Mouse (Mus musculus): ENCODE results near the gene Anks1b. TPM values are rescaled to one million over a fixed set of nuclear protein-coding genes. Genes with fewer than 3 reads are reported as not detected.

The Anks1b gene
- total RNA-seq, 2 experiments from 2014 or later = 426 to 497 TPM

- no peak for DNase-seq (ENCODE audit: low spot score in 2 of 2)
- intact Hi-C loops (cut with DNase I) = no loop called here
Observed at GRCm38 (mm10) chr10:90117836-90118235, 244.5 kb downstream of the Anks1b start.

- no peak for DNase-seq (ENCODE audit: low spot score in 2 of 2)
- intact Hi-C loops (cut with DNase I) = no loop called here
Observed at GRCm38 (mm10) chr10:90137538-90137937, 264.2 kb downstream of the Anks1b start.

GRCm38 (mm10) chr10:90140947-90141346 is 267.6 kb downstream of the Anks1b start:
- intact Hi-C loops (cut with DNase I) = no loop called here
- no peak for DNase-seq (ENCODE audit: low spot score in 2 of 2)

GRCm38 (mm10) chr10:90144444-90144843 is 271.1 kb downstream of the Anks1b start:
- intact Hi-C loops (cut with DNase I) = no loop called here
- no peak for DNase-seq (ENCODE audit: low spot score in 2 of 2)

GRCm38 (mm10) chr10:90151510-90151909 is 278.2 kb downstream of the Anks1b start:
- intact Hi-C loops (cut with DNase I) = loop anchor here (5.0 kb wide), 3 partner anchors 221 to 536 kb away; no protein-coding TSS in a partner anchor

GRCm38 (mm10) chr10:90169941-90170580 is 296.8 kb downstream of the Anks1b start:
- peak in 1 of 2 experiments; percentile 8 for DNase-seq (ENCODE audit: low spot score in 2 of 2)
- intact Hi-C loops (cut with DNase I) = no loop called here

More at GRCm38 (mm10) chr10:90151510-90151909, 278.2 kb downstream of the Anks1b start:
- DNase-seq (ENCODE audit: low spot score in 2 of 2) = no peak

- intact Hi-C loops (cut with DNase I) = no loop called here
- no peak for DNase-seq (ENCODE audit: low spot score in 2 of 2)
Observed at GRCm38 (mm10) chr10:90190366-90190765, 317.1 kb downstream of the Anks1b start.

- intact Hi-C loops (cut with DNase I) = no loop called here
Observed at GRCm38 (mm10) chr10:90196936-90197335, 323.6 kb downstream of the Anks1b start.

GRCm38 (mm10) chr10:90210044-90210443 is 336.7 kb downstream of the Anks1b start:
- DNase-seq (ENCODE audit: low spot score in 2 of 2) = no peak
- intact Hi-C loops (cut with DNase I) = no loop called here

More at GRCm38 (mm10) chr10:90196936-90197335, 323.6 kb downstream of the Anks1b start:
- no peak for DNase-seq (ENCODE audit: low spot score in 2 of 2)

- intact Hi-C loops (cut with DNase I) = no loop called here
- DNase-seq (ENCODE audit: low spot score in 2 of 2) = no peak
Observed at GRCm38 (mm10) chr10:90220470-90220869, 347.2 kb downstream of the Anks1b start.

- intact Hi-C loops (cut with DNase I) = no loop called here
- no peak for DNase-seq (ENCODE audit: low spot score in 2 of 2)
Observed at GRCm38 (mm10) chr10:90222793-90223495, 349.6 kb downstream of the Anks1b start.

GRCm38 (mm10) chr10:90235273-90235672 is 362.0 kb downstream of the Anks1b start:
- no peak for DNase-seq (ENCODE audit: low spot score in 2 of 2)
- intact Hi-C loops (cut with DNase I) = no loop called here

- intact Hi-C loops (cut with DNase I) = no loop called here
- DNase-seq (ENCODE audit: low spot score in 2 of 2) = no peak
Observed at GRCm38 (mm10) chr10:90237290-90237689, 364.0 kb downstream of the Anks1b start.

GRCm38 (mm10) chr10:90258944-90259714 is 385.8 kb downstream of the Anks1b start:
- no peak for DNase-seq (ENCODE audit: low spot score in 2 of 2)
- intact Hi-C loops (cut with DNase I) = no loop called here

GRCm38 (mm10) chr10:90271321-90271720 is 398.0 kb downstream of the Anks1b start:
- intact Hi-C loops (cut with DNase I) = no loop called here
- no peak for DNase-seq (ENCODE audit: low spot score in 2 of 2)

GRCm38 (mm10) chr10:90273311-90273710 is 400.0 kb downstream of the Anks1b start:
- intact Hi-C loops (cut with DNase I) = no loop called here
- no peak for DNase-seq (ENCODE audit: low spot score in 2 of 2)

GRCm38 (mm10) chr10:90286589-90286988 is 413.3 kb downstream of the Anks1b start:
- no peak for DNase-seq (ENCODE audit: low spot score in 2 of 2)
- intact Hi-C loops (cut with DNase I) = no loop called here

- DNase-seq (ENCODE audit: low spot score in 2 of 2) = no peak
- intact Hi-C loops (cut with DNase I) = loop anchor here (10.0 kb wide), 1 partner anchor 272 kb away; no protein-coding TSS in a partner anchor
Observed at GRCm38 (mm10) chr10:90303249-90303648, 429.9 kb downstream of the Anks1b start.

GRCm38 (mm10) chr10:90306156-90306555 is 432.8 kb downstream of the Anks1b start:
- DNase-seq (ENCODE audit: low spot score in 2 of 2) = no peak
- intact Hi-C loops (cut with DNase I) = loop anchor here (10.0 kb wide), 1 partner anchor 269 kb away; no protein-coding TSS in a partner anchor

- intact Hi-C loops (cut with DNase I) = loop anchor here (10.0 kb wide), 1 partner anchor 267 kb away; no protein-coding TSS in a partner anchor
- DNase-seq (ENCODE audit: low spot score in 2 of 2) = peak; percentile 27 to 34
Observed at GRCm38 (mm10) chr10:90307931-90308555, 434.7 kb downstream of the Anks1b start.

Measured in left cerebral cortex, postnatal 36 days (tissue).